In the genomic region with DNA sequence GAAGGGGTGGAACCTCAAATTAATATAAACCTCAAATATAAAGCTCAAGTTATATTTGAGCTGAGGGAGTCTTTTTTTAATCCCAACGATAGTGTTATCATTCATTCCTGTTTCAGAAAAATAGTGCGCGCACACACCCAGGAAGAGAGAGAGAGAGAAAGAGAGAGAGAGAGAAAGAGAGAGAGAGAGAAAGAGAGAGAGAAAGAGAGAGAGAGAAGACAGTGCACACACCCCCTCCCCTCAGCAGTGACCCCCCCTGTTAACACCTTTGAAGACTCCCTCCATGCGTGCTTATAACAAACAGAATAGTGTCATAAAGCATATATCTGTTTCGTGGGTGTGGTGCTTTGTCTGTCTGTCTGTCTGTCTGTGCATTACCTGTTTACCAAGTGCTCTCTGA, we compare ENCODE assay signal across 22 mouse cellular contexts. TPM values are rescaled to one million over a fixed set of nuclear protein-coding genes. Genes with fewer than 3 reads are reported as not detected.
"Had no signal": no experiment of that assay in that cellular context is flagged by ENCODE, and none has a peak within 500 bp of the region (broad histone marks: within the 10 kb centered on the region; RNA-seq: fewer than 3 reads in every experiment).

No protein-coding gene starts in this region.

- H3K9me3 ChIP-seq: intestine, embryonic 15.5 days; kidney, embryonic 15.5 days; lung, embryonic 15.5 days; megakaryocyte, embryonic 14.5 days; midbrain, embryonic 10.5 days; midbrain, embryonic 13.5 days; stomach, embryonic 15.5 days had no signal

- H3K27ac ChIP-seq: intestine, embryonic 15.5 days; kidney, embryonic 15.5 days; left cerebral cortex, adult 2 months; lung, embryonic 15.5 days; midbrain, embryonic 10.5 days; midbrain, embryonic 13.5 days; stomach, embryonic 15.5 days had no signal

- H3K9ac ChIP-seq: intestine, embryonic 15.5 days; kidney, embryonic 15.5 days; lung, embryonic 15.5 days; midbrain, embryonic 13.5 days; stomach, embryonic 15.5 days had no signal

- H3K4me3 ChIP-seq: intestine, embryonic 15.5 days; kidney, embryonic 15.5 days; left cerebral cortex, adult 2 months; lung, embryonic 15.5 days; megakaryocyte, embryonic 14.5 days; midbrain, embryonic 10.5 days; midbrain, embryonic 13.5 days; myocyte; stomach, embryonic 15.5 days had no signal

- H3K36me3 ChIP-seq: intestine, embryonic 15.5 days; kidney, embryonic 15.5 days; lung, embryonic 15.5 days; midbrain, embryonic 10.5 days; midbrain, embryonic 13.5 days; stomach, embryonic 15.5 days had no signal

- DNase-seq: kidney, adult 11 months; kidney, adult 8-10 months; kidney, postnatal 10 days; kidney, postnatal 36 days; layer of hippocampus, postnatal 36 days; lung, adult 18-20 months; lung, postnatal 10 days; lung, postnatal 36 days; thymus, postnatal 25 days had no signal

- H3K4me2 ChIP-seq: intestine, embryonic 15.5 days; kidney, embryonic 15.5 days; lung, embryonic 15.5 days; midbrain, embryonic 13.5 days; stomach, embryonic 15.5 days had no signal

- H3K27me3 ChIP-seq: intestine, embryonic 15.5 days; kidney, embryonic 15.5 days; lung, embryonic 15.5 days; megakaryocyte, embryonic 14.5 days; midbrain, embryonic 13.5 days; stomach, embryonic 15.5 days had no signal

- ATAC-seq: intestine, embryonic 15.5 days; midbrain, embryonic 13.5 days; midbrain, embryonic 16.5 days had no signal

RNA-seq across cellular contexts. Expression of gene Gfi1b, which starts 18.2 kb away (rescaled TPM):
- polyA plus RNA-seq: midbrain, embryonic 16.5 days; myocyte; neural tube, embryonic 14.5 days had no signal

RNA-seq across cellular contexts. Expression of gene Cel, which starts 40.3 kb away (rescaled TPM):
- polyA plus RNA-seq: limb, embryonic 11.5 days; lung, embryonic 15.5 days; midbrain, embryonic 10.5 days; midbrain, embryonic 16.5 days; myocyte; neural tube, embryonic 11.5 days; neural tube, embryonic 14.5 days had no signal
